Mouse (Mus musculus) spleen, adult 12 weeks (tissue): ENCODE data around the gene Fam83g.
"Not testable (repeated sequence)": the region's sequence is repeated elsewhere in the genome, so short reads cannot be mapped to it uniquely, and the experiment has no call there.

Experiments
- DNase-seq: peaks from one replicate; pipeline ENCODE4 v3.0.0; 2022; ENCODE audit warnings: low spot score

The Fam83g gene

GRCm38 (mm10) chr11:61683907-61684731 lies at the start of gene Fam83g:
Gene Fam83g, plus strand, starts transcription at chr11:61684091.
- peak; percentile 61 for DNase-seq

- DNase-seq: not testable (repeated sequence)
These were observed 47.6 kb upstream of the Fam83g start for GRCm38 (mm10) chr11:61636309-61636708.

- no peak for DNase-seq
These were observed 46.5 kb upstream of the Fam83g start for GRCm38 (mm10) chr11:61637413-61637812.

- no peak for DNase-seq
These were observed 46.0 kb upstream of the Fam83g start for GRCm38 (mm10) chr11:61637856-61638255.

GRCm38 (mm10) chr11:61638764-61639536 lies 44.9 kb upstream of the Fam83g start:
- peak; percentile 34 for DNase-seq

- DNase-seq: no peak
These were observed 44.2 kb upstream of the Fam83g start for GRCm38 (mm10) chr11:61639601-61640177.

GRCm38 (mm10) chr11:61640585-61640984 lies 43.3 kb upstream of the Fam83g start:
- DNase-seq: not testable (repeated sequence)

GRCm38 (mm10) chr11:61642106-61642505 lies 41.8 kb upstream of the Fam83g start:
- DNase-seq: no peak

GRCm38 (mm10) chr11:61643184-61643961 lies 40.5 kb upstream of the Fam83g start:
- DNase-seq: no peak

GRCm38 (mm10) chr11:61644576-61645326 lies 39.1 kb upstream of the Fam83g start:
- DNase-seq: no peak

GRCm38 (mm10) chr11:61645357-61645857 lies 38.5 kb upstream of the Fam83g start:
- no peak for DNase-seq

- DNase-seq: no peak
These were observed 37.3 kb upstream of the Fam83g start for GRCm38 (mm10) chr11:61646499-61647039.

GRCm38 (mm10) chr11:61647110-61647910 lies 36.6 kb upstream of the Fam83g start:
- no peak for DNase-seq

GRCm38 (mm10) chr11:61647956-61648748 lies 35.7 kb upstream of the Fam83g start:
- no peak for DNase-seq

GRCm38 (mm10) chr11:61648749-61649115 lies 35.2 kb upstream of the Fam83g start:
- DNase-seq: no peak

GRCm38 (mm10) chr11:61649163-61649580 lies 34.7 kb upstream of the Fam83g start:
- no peak for DNase-seq

GRCm38 (mm10) chr11:61649626-61650025 lies 34.3 kb upstream of the Fam83g start:
- DNase-seq: no peak

GRCm38 (mm10) chr11:61650470-61651265 lies 33.2 kb upstream of the Fam83g start:
- no peak for DNase-seq
